Mouse (Mus musculus) layer of hippocampus, adult 11-12 months (tissue): ENCODE measurements around the gene Frmd4a.
A peak's percentile ranks its signal among the peaks of the same experiment; 100 is the strongest.
"Not testable (repeated sequence)": the region's sequence is repeated elsewhere in the genome, so short reads cannot be mapped to it uniquely, and the experiment has no call there.

Experiments
- DNase-seq: peaks from one replicate; pipeline ENCODE4 v3.0.0; 2022; ENCODE audit warnings: low spot score

Gene Frmd4a

GRCm38 (mm10) chr2:4556188-4556587, 538.7 kb downstream of the Frmd4a start:
- DNase-seq = no peak

GRCm38 (mm10) chr2:4557028-4557427, 539.5 kb downstream of the Frmd4a start:
- DNase-seq = no peak

- no peak for DNase-seq
Observed at GRCm38 (mm10) chr2:4557466-4557865, 539.9 kb downstream of the Frmd4a start.

- no peak for DNase-seq
Observed at GRCm38 (mm10) chr2:4558651-4559203, 541.2 kb downstream of the Frmd4a start.

- DNase-seq = peak; percentile 81
Observed at GRCm38 (mm10) chr2:4559211-4559882, 541.8 kb downstream of the Frmd4a start.

- DNase-seq = no peak
Observed at GRCm38 (mm10) chr2:4559883-4560247, 542.3 kb downstream of the Frmd4a start.

- not testable (repeated sequence) for DNase-seq
Observed at GRCm38 (mm10) chr2:4560516-4560915, 543.0 kb downstream of the Frmd4a start.

GRCm38 (mm10) chr2:4561196-4561595, 543.7 kb downstream of the Frmd4a start:
- no peak for DNase-seq

GRCm38 (mm10) chr2:4562373-4562772, 544.9 kb downstream of the Frmd4a start:
- no peak for DNase-seq

GRCm38 (mm10) chr2:4562826-4563225, 545.3 kb downstream of the Frmd4a start:
- no peak for DNase-seq

- no peak for DNase-seq
Observed at GRCm38 (mm10) chr2:4563322-4563721, 545.8 kb downstream of the Frmd4a start.

GRCm38 (mm10) chr2:4566260-4566955, 548.9 kb downstream of the Frmd4a start:
- DNase-seq = no peak

- DNase-seq = no peak
Observed at GRCm38 (mm10) chr2:4566956-4567680, 549.6 kb downstream of the Frmd4a start.

GRCm38 (mm10) chr2:4568967-4569366, 551.5 kb downstream of the Frmd4a start:
- no peak for DNase-seq

- DNase-seq = no peak
Observed at GRCm38 (mm10) chr2:4570186-4570861, 552.8 kb downstream of the Frmd4a start.

- DNase-seq = no peak
Observed at GRCm38 (mm10) chr2:4572498-4573263, 555.2 kb downstream of the Frmd4a start.

- no peak for DNase-seq
Observed at GRCm38 (mm10) chr2:4573386-4573785, 555.9 kb downstream of the Frmd4a start.

- DNase-seq = no peak
Observed at GRCm38 (mm10) chr2:4574251-4574650, 556.7 kb downstream of the Frmd4a start.

GRCm38 (mm10) chr2:4575163-4575562, 557.6 kb downstream of the Frmd4a start:
- no peak for DNase-seq

GRCm38 (mm10) chr2:4575975-4576374, 558.5 kb downstream of the Frmd4a start:
- DNase-seq = no peak

- no peak for DNase-seq
Observed at GRCm38 (mm10) chr2:4578291-4578690, 560.8 kb downstream of the Frmd4a start.
